Mouse (Mus musculus) lung, postnatal 0 days (tissue): ENCODE data around the gene Nfil3.

Experiments used
- CTCF ChIP-seq: IDR thresholded peaks from 2 replicates; pipeline ENCODE4 v1.5.1; 2016; ENCODE audit warnings: antibody characterized with exemption, mild to moderate bottlenecking
- EP300 ChIP-seq: IDR thresholded peaks from 2 replicates; pipeline ENCODE4 v1.6.1; 2016; ENCODE audit warnings: antibody characterized with exemption, mild to moderate bottlenecking, control low read depth

DNA sequence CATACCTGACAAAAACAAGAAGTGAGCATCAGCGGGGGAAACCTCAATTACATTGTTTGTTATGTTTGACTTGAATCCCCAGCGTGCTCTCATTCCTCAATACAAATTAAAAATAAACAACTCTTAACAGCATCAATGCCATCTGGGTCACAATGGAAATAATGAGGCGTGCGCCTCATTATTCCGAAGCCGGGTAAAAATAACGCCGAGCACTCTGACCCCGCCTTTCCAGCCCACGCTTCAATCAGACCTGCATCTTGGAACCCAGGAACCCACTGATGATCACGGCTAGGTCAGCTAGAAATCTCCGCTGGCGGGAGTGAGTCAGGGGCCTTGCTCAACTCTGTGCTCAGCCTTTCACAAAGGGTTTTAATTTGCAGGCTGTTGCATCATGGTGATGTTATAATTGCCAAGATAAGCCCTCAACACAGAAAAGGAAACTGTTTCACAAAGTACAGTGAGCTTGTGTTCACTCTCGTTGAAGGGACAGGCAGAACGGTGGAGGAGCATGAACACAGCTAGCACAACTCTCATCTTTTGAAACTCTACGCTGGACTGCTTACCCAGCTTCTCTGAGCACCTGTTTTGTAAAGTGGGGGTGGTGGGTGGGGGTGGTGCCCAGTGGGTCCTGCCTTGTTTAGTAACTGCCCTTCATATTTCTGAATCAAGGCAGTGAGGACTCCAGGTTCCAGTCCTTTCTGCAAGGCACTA lies 4.2 kb downstream of the Nfil3 start:
- TF ChIP-seq EP300 (peak; percentile 86), CTCF (no peak)
